Mouse (Mus musculus): ENCODE measurements around the gene A930009A15Rik.
A peak's percentile ranks its signal among the peaks of the same experiment; 100 is the strongest.

Gene A930009A15Rik

GRCm38 (mm10) chr10:115581971-115582370 lies 12.2 kb downstream of the A930009A15Rik start:
- DNase-seq = no peak

GRCm38 (mm10) chr10:115583071-115583470 lies 13.3 kb downstream of the A930009A15Rik start:
- DNase-seq = no peak

GRCm38 (mm10) chr10:115584656-115585055 lies 14.9 kb downstream of the A930009A15Rik start:
- no peak for DNase-seq

- DNase-seq = no peak
Measured at GRCm38 (mm10) chr10:115585491-115586245, 15.9 kb downstream of the A930009A15Rik start.

GRCm38 (mm10) chr10:115586246-115587231 lies 16.8 kb downstream of the A930009A15Rik start:
- DNase-seq = peak; percentile 43 to 44

GRCm38 (mm10) chr10:115587301-115587969 lies 17.6 kb downstream of the A930009A15Rik start, which contains the start of gene Lgr5:
Gene Lgr5, minus strand, starts transcription at chr10:115587780.
- peak; percentile 73 to 76 for DNase-seq

GRCm38 (mm10) chr10:115587979-115588378 lies 18.2 kb downstream of the A930009A15Rik start:
- DNase-seq = peak in 1 of 2 experiments; percentile 12

- no peak for DNase-seq
Measured at GRCm38 (mm10) chr10:115593221-115593620, 23.4 kb downstream of the A930009A15Rik start.

- DNase-seq = no peak
Measured at GRCm38 (mm10) chr10:115593651-115594050, 23.9 kb downstream of the A930009A15Rik start.

- no peak for DNase-seq
Measured at GRCm38 (mm10) chr10:115595748-115596147, 26.0 kb downstream of the A930009A15Rik start.

GRCm38 (mm10) chr10:115617456-115618287 lies 47.9 kb downstream of the A930009A15Rik start:
- DNase-seq = peak; percentile 9 to 41

- DNase-seq = no peak
Measured at GRCm38 (mm10) chr10:115618288-115618856, 48.6 kb downstream of the A930009A15Rik start.

GRCm38 (mm10) chr10:115623481-115623880 lies 53.7 kb downstream of the A930009A15Rik start:
- no peak for DNase-seq

- DNase-seq = no peak
Measured at GRCm38 (mm10) chr10:115623956-115624671, 54.3 kb downstream of the A930009A15Rik start.

- no peak for DNase-seq
Measured at GRCm38 (mm10) chr10:115624957-115625356, 55.2 kb downstream of the A930009A15Rik start.

GRCm38 (mm10) chr10:115626678-115627077 lies 56.9 kb downstream of the A930009A15Rik start:
- no peak for DNase-seq

All from cerebellum, postnatal 36 days (tissue).